Mouse (Mus musculus): ENCODE data around the gene Rbfox1. TPM values are rescaled to one million over a fixed set of nuclear protein-coding genes. Genes with fewer than 3 reads are reported as not detected.

Gene Rbfox1
- 1.8 and 2.2 TPM in 2 replicates for polyA plus RNA-seq (2015; fragmentation: Nextera tagmentation; extraction: Ambion mirVana)

GRCm38 (mm10) chr16:5884746-5885689 lies at the start of gene Rbfox1:
TSS of gene Rbfox1 (plus strand) at chr16:5885355.
- WGBS, result 1% methylated on average over 69 of the region's 69 CpGs

GRCm38 (mm10) chr16:5836744-5837143 lies 48.4 kb upstream of the Rbfox1 start:
- 71% methylated on average over 2 of the region's 2 CpGs for WGBS
- H3K27ac ChIP-seq, result no peak overlapping the region
- H3K36me3 ChIP-seq, result no peaks in the 10 kb centered on the region
- no peak overlapping the region for H3K4me2 ChIP-seq
- no peaks in the 10 kb centered on the region for H3K27me3 ChIP-seq
- H3K4me1 ChIP-seq, result no peaks in the 10 kb centered on the region
- H3K9ac ChIP-seq, result no peak overlapping the region
- H3K4me3 ChIP-seq, result no peak overlapping the region
- ATAC-seq (ENCODE audit: borderline replicate concordance, extremely low read depth, low FRiP score, low TSS enrichment), result no peak
- no peaks in the 10 kb centered on the region for H3K9me3 ChIP-seq

More at GRCm38 (mm10) chr16:5884746-5885689, at the start of gene Rbfox1:
- Histone ChIP-seq H3K27me3 (peaks cover 35% of the 10 kb centered on the region), H3K4me2 (peak within 1 kb of the TSS; percentile 47), H3K36me3 (no peaks in the 10 kb centered on the region), H3K27ac (no peak within 1 kb of the TSS), H3K4me1 (no peaks in the 10 kb centered on the region), H3K9ac (no peak within 1 kb of the TSS), H3K9me3 (no peaks in the 10 kb centered on the region), H3K4me3 (peak within 1 kb of the TSS; percentile 24)
- ATAC-seq (ENCODE audit: borderline replicate concordance, extremely low read depth, low FRiP score, low TSS enrichment), result no peak

GRCm38 (mm10) chr16:5841167-5841566 lies 44.0 kb upstream of the Rbfox1 start:
- no peak overlapping the region for H3K27ac ChIP-seq
- H3K4me3 ChIP-seq, result no peak overlapping the region
- H3K9me3 ChIP-seq, result no peaks in the 10 kb centered on the region
- H3K4me2 ChIP-seq, result no peak overlapping the region
- H3K4me1 ChIP-seq, result no peaks in the 10 kb centered on the region
- H3K27me3 ChIP-seq, result no peaks in the 10 kb centered on the region
- no peaks in the 10 kb centered on the region for H3K36me3 ChIP-seq
- ATAC-seq (ENCODE audit: borderline replicate concordance, extremely low read depth, low FRiP score, low TSS enrichment), result peak; percentile 17; the same call in 1 of the 2 replicates
- H3K9ac ChIP-seq, result no peak overlapping the region
- 32% methylated on average over 5 of the region's 5 CpGs for WGBS

- Histone ChIP-seq H3K36me3 (no peaks in the 10 kb centered on the region), H3K27me3 (peaks cover 6% of the 10 kb centered on the region; the same call in 1 of the 2 replicates), H3K4me1 (no peaks in the 10 kb centered on the region), H3K9ac (no peak overlapping the region), H3K9me3 (no peaks in the 10 kb centered on the region), H3K4me2 (no peak overlapping the region), H3K27ac (no peak overlapping the region), H3K4me3 (no peak overlapping the region)
- 24% methylated on average over 11 of the region's 11 CpGs for WGBS
- ATAC-seq (ENCODE audit: borderline replicate concordance, extremely low read depth, low FRiP score, low TSS enrichment), result peak; percentile 69; the same call in 1 of the 2 replicates
These were observed 39.5 kb upstream of the Rbfox1 start for GRCm38 (mm10) chr16:5845645-5846044.

GRCm38 (mm10) chr16:5853055-5853454 lies 32.1 kb upstream of the Rbfox1 start:
- Histone ChIP-seq H3K9me3 (no peaks in the 10 kb centered on the region), H3K4me1 (no peaks in the 10 kb centered on the region), H3K36me3 (no peaks in the 10 kb centered on the region), H3K9ac (no peak overlapping the region), H3K4me2 (no peak overlapping the region), H3K27ac (no peak overlapping the region), H3K4me3 (no peak overlapping the region), H3K27me3 (peaks cover 4% of the 10 kb centered on the region; the same call in 1 of the 2 replicates)
- ATAC-seq (ENCODE audit: borderline replicate concordance, extremely low read depth, low FRiP score, low TSS enrichment), result no peak
- 83% methylated on average over 2 of the region's 2 CpGs for WGBS

- WGBS, result 85% methylated on average over 4 of the region's 4 CpGs
- H3K9me3 ChIP-seq, result no peaks in the 10 kb centered on the region
- H3K4me1 ChIP-seq, result no peaks in the 10 kb centered on the region
- ATAC-seq (ENCODE audit: borderline replicate concordance, extremely low read depth, low FRiP score, low TSS enrichment), result no peak
- no peak overlapping the region for H3K4me2 ChIP-seq
- H3K27ac ChIP-seq, result no peak overlapping the region
- no peaks in the 10 kb centered on the region for H3K27me3 ChIP-seq
- no peaks in the 10 kb centered on the region for H3K36me3 ChIP-seq
- H3K9ac ChIP-seq, result no peak overlapping the region
- H3K4me3 ChIP-seq, result no peak overlapping the region
These were observed 20.8 kb upstream of the Rbfox1 start for GRCm38 (mm10) chr16:5864350-5864749.

GRCm38 (mm10) chr16:5866966-5867365 lies 18.2 kb upstream of the Rbfox1 start:
- no peaks in the 10 kb centered on the region for H3K4me1 ChIP-seq
- H3K27me3 ChIP-seq, result no peaks in the 10 kb centered on the region
- H3K27ac ChIP-seq, result no peak overlapping the region
- WGBS, result 91% methylated on average over 1 of the region's 1 CpGs
- H3K9ac ChIP-seq, result no peak overlapping the region
- H3K36me3 ChIP-seq, result no peaks in the 10 kb centered on the region
- H3K4me3 ChIP-seq, result no peak overlapping the region
- no peak overlapping the region for H3K4me2 ChIP-seq
- no peak for ATAC-seq (ENCODE audit: borderline replicate concordance, extremely low read depth, low FRiP score, low TSS enrichment)
- H3K9me3 ChIP-seq, result no peaks in the 10 kb centered on the region

- Histone ChIP-seq H3K9me3 (no peaks in the 10 kb centered on the region), H3K4me3 (no peak overlapping the region), H3K27me3 (no peaks in the 10 kb centered on the region), H3K27ac (no peak overlapping the region), H3K9ac (no peak overlapping the region), H3K36me3 (no peaks in the 10 kb centered on the region), H3K4me2 (no peak overlapping the region), H3K4me1 (no peaks in the 10 kb centered on the region)
- WGBS, result 30% methylated on average over 3 of the region's 3 CpGs
- no peak for ATAC-seq (ENCODE audit: borderline replicate concordance, extremely low read depth, low FRiP score, low TSS enrichment)
These were observed 14.8 kb upstream of the Rbfox1 start for GRCm38 (mm10) chr16:5870391-5870790.

GRCm38 (mm10) chr16:5881820-5882219 lies 3.3 kb upstream of the Rbfox1 start:
- no peak overlapping the region for H3K27ac ChIP-seq
- under 1% methylated on average over 4 of the region's 4 CpGs for WGBS
- no peak overlapping the region for H3K4me2 ChIP-seq
- peaks cover 34% of the 10 kb centered on the region for H3K27me3 ChIP-seq
- H3K4me1 ChIP-seq, result no peaks in the 10 kb centered on the region
- no peaks in the 10 kb centered on the region for H3K9me3 ChIP-seq
- no peaks in the 10 kb centered on the region for H3K36me3 ChIP-seq
- ATAC-seq (ENCODE audit: borderline replicate concordance, extremely low read depth, low FRiP score, low TSS enrichment), result peak; percentile 46; the same call in 1 of the 2 replicates
- H3K9ac ChIP-seq, result no peak overlapping the region
- no peak overlapping the region for H3K4me3 ChIP-seq

GRCm38 (mm10) chr16:5885690-5886050 lies 515 bp downstream of the Rbfox1 start:
- WGBS, result 6% methylated on average over 15 of the region's 15 CpGs
- Histone ChIP-seq H3K9ac (no peak overlapping the region), H3K4me1 (no peaks in the 10 kb centered on the region), H3K27ac (no peak overlapping the region), H3K27me3 (peaks cover 35% of the 10 kb centered on the region), H3K4me2 (peak overlapping the region; percentile 47; the same call in 1 of the 2 replicates), H3K9me3 (no peaks in the 10 kb centered on the region), H3K36me3 (no peaks in the 10 kb centered on the region), H3K4me3 (no peak overlapping the region)
- ATAC-seq (ENCODE audit: borderline replicate concordance, extremely low read depth, low FRiP score, low TSS enrichment), result no peak

GRCm38 (mm10) chr16:5895564-5895963 lies 10.4 kb downstream of the Rbfox1 start:
- Histone ChIP-seq H3K4me3 (no peak overlapping the region), H3K9ac (no peak overlapping the region), H3K27ac (no peak overlapping the region), H3K4me1 (no peaks in the 10 kb centered on the region), H3K4me2 (no peak overlapping the region), H3K27me3 (no peaks in the 10 kb centered on the region), H3K36me3 (no peaks in the 10 kb centered on the region), H3K9me3 (no peaks in the 10 kb centered on the region)
- WGBS, result 54% methylated on average over 7 of the region's 7 CpGs
- ATAC-seq (ENCODE audit: borderline replicate concordance, extremely low read depth, low FRiP score, low TSS enrichment), result no peak

- no peak for ATAC-seq (ENCODE audit: borderline replicate concordance, extremely low read depth, low FRiP score, low TSS enrichment)
- Histone ChIP-seq H3K36me3 (no peaks in the 10 kb centered on the region), H3K9me3 (no peaks in the 10 kb centered on the region), H3K27me3 (no peaks in the 10 kb centered on the region), H3K4me1 (no peaks in the 10 kb centered on the region), H3K27ac (no peak overlapping the region), H3K4me3 (no peak overlapping the region), H3K4me2 (no peak overlapping the region), H3K9ac (no peak overlapping the region)
- WGBS, result 55% methylated on average over 2 of the region's 2 CpGs
These were observed 13.2 kb downstream of the Rbfox1 start for GRCm38 (mm10) chr16:5898330-5898729.
